Mouse (Mus musculus): ENCODE data around the gene Prok2. TPM values are rescaled to one million over a fixed set of nuclear protein-coding genes. Genes with fewer than 3 reads are reported as not detected.

The Prok2 gene
- total and polyA plus RNA-seq, 2 experiments from 2014 or later = 0.27 to 1.3 TPM

DNA sequence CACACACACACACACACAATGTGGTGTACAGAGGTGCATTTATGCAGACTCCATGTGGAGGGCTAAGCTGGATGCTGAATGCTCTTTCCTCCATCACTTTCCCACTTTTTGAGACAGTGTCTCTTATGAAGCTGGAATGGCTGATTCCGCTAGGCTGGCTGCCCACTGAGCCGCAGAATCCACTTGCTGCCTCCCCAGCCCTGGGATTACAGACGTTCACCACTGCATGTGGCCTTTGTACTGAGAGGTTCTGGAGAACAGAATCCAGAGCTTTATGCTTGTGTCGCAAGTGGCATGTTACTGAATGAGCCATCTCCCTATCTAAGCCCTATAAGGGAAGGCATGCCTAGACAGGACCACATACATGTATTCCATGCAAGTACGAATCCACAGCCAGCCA, 12.9 kb downstream of the Prok2 start:
- ATAC-seq (ENCODE audit: low FRiP score) (no peak), DNase-seq (ENCODE audit: low spot score) (no peak)
- Histone ChIP-seq H3K4me2 (ENCODE audit: low read depth, low read length, poor library complexity, severe bottlenecking) (no peak overlapping the region), H3K9me3 (ENCODE audit: low read length) (no peaks in the 10 kb centered on the region), H3K4me1 (ENCODE audit: insufficient read depth, low read length) (no peaks in the 10 kb centered on the region), H3K27ac (ENCODE audit: low read depth, low read length) (no peak overlapping the region), H3K27me3 (ENCODE audit: insufficient read depth, low read length) (no peaks in the 10 kb centered on the region), H3K9ac (replicated peaks; ENCODE audit: low read length, poor library complexity, severe bottlenecking) (no peak overlapping the region), H3K4me3 (ENCODE audit: low read depth, low read length) (no peak overlapping the region), H3K36me3 (ENCODE audit: insufficient read depth, low read length) (no peaks in the 10 kb centered on the region)
- WGBS = 60% methylated on average over 5 of the region's 5 CpGs
- no peak for TF ChIP-seq CTCF (IDR thresholded peaks at IDR 0.05)

DNA sequence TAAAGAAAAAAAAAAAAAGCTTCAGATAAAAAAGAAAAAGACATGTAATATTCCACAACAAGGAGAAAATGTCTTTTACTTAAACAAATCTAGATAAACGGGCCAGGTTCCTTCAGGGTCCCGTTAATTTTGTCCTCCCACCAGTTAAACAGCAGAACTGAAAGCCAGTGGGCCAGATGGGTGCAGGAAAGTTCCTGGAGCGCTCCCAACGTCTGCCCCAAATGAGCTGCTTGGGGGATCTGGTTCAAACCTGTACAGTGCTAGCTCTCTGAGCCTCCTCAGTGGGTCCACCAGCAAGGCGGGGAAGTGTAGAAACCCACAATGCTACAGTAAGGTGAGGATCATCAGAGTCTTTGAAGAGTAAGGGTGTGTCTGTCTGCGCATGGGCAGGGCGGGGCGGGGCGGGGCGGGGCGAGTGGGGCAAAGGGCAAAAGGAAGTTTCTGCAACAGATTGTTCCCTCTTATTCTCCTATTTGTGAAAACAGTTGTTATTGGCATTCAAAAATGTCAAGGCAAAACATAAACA, 14.6 kb downstream of the Prok2 start:
- Histone ChIP-seq H3K36me3 (ENCODE audit: insufficient read depth, low read length) (no peaks in the 10 kb centered on the region), H3K4me2 (ENCODE audit: low read depth, low read length, poor library complexity, severe bottlenecking) (no peak overlapping the region), H3K4me1 (ENCODE audit: insufficient read depth, low read length) (no peaks in the 10 kb centered on the region), H3K4me3 (ENCODE audit: low read depth, low read length) (no peak overlapping the region), H3K27me3 (ENCODE audit: insufficient read depth, low read length) (no peaks in the 10 kb centered on the region), H3K27ac (ENCODE audit: low read depth, low read length) (no peak overlapping the region), H3K9me3 (ENCODE audit: low read length) (no peaks in the 10 kb centered on the region), H3K9ac (replicated peaks; ENCODE audit: low read length, poor library complexity, severe bottlenecking) (no peak overlapping the region)
- DNase-seq (ENCODE audit: low spot score) (no peak), ATAC-seq (ENCODE audit: low FRiP score) (no peak)
- WGBS = 75% methylated on average over 11 of the region's 11 CpGs
- no peak for TF ChIP-seq CTCF (IDR thresholded peaks at IDR 0.05)

DNA sequence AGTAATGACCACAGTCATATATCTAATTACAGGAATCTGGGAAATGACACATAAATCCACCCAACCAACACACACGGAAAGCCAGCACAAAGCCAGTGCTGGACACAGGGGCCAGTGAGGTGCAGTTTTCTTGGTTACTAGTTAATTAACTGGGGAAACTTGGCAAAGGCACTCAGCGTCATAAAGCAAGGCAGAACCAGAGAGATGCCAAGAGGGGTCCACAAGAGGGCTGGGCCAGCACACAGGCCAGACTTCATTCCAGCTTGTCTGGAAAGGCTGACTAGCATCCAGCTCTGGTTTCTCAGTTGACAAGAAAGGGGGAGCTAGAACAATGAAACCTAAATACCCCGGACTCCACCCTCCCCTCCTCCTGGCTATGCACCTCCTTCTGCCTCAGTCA, 25.7 kb downstream of the Prok2 start:
- H3K4me2 ChIP-seq (ENCODE audit: low read depth, low read length, poor library complexity, severe bottlenecking) = no peak overlapping the region
- no peaks in the 10 kb centered on the region for H3K9me3 ChIP-seq (ENCODE audit: low read length)
- H3K9ac ChIP-seq (replicated peaks; ENCODE audit: low read length, poor library complexity, severe bottlenecking) = no peak overlapping the region
- H3K27ac ChIP-seq (ENCODE audit: low read depth, low read length) = no peak overlapping the region
- H3K27me3 ChIP-seq (ENCODE audit: insufficient read depth, low read length) = no peaks in the 10 kb centered on the region
- DNase-seq (ENCODE audit: low spot score) (no peak), ATAC-seq (ENCODE audit: low FRiP score) (no peak)
- no peaks in the 10 kb centered on the region for H3K36me3 ChIP-seq (ENCODE audit: insufficient read depth, low read length)
- no peak overlapping the region for H3K4me3 ChIP-seq (ENCODE audit: low read depth, low read length)
- WGBS = 53% methylated on average over 3 of the region's 3 CpGs
- no peak for TF ChIP-seq CTCF (IDR thresholded peaks at IDR 0.05)
- H3K4me1 ChIP-seq (ENCODE audit: insufficient read depth, low read length) = 0 out of 2 replicates have a peak, but pooled peaks cover 3% of the 10 kb centered on the region

DNA sequence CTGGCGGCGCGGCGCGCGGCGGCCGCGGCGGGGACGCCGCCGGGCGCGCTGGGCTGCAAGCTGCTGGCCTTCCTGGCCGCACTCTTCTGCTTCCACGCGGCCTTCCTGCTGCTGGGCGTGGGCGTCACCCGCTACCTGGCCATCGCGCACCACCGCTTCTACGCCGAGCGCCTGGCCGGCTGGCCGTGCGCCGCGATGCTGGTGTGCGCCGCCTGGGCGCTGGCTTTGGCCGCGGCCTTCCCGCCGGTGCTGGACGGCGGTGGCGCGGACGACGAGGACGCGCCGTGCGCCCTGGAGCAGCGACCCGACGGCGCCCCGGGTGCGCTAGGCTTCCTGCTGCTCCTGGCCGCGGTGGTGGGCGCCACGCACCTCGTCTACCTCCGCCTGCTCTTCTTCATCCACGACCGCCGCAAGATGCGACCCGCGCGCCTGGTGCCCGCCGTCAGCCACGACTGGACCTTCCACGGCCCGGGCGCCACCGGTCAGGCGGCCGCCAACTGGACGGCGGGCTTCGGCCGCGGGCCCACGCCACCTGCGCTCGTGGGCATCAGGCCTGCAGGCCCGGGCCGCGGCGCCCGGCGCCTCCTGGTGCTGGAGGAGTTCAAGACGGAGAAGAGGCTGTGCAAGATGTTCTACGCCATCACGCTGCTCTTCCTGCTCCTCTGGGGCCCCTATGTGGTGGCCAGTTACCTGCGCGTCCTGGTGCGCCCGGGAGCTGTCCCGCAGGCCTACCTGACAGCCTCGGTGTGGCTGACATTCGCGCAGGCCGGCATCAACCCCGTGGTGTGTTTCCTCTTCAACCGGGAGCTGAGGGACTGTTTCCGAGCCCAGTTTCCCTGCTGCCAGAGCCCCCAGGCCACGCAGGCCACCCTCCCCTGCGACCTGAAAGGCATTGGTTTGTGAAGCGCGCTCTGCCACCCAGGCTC, 33.0 kb downstream of the Prok2 start:
- Histone ChIP-seq H3K4me2 (ENCODE audit: low read depth, low read length, poor library complexity, severe bottlenecking) (peak overlapping the region; percentile 89), H3K27ac (ENCODE audit: low read depth, low read length) (peak overlapping the region; percentile 91), H3K27me3 (ENCODE audit: insufficient read depth, low read length) (no peaks in the 10 kb centered on the region), H3K36me3 (ENCODE audit: insufficient read depth, low read length) (no peaks in the 10 kb centered on the region), H3K9me3 (ENCODE audit: low read length) (no peaks in the 10 kb centered on the region), H3K4me1 (ENCODE audit: insufficient read depth, low read length) (peaks cover 14% of the 10 kb centered on the region), H3K4me3 (ENCODE audit: low read depth, low read length) (peak overlapping the region; percentile 79), H3K9ac (replicated peaks; ENCODE audit: low read length, poor library complexity, severe bottlenecking) (peak overlapping the region; percentile 95)
- 1% methylated on average over 108 of the region's 110 CpGs for WGBS
- ATAC-seq (ENCODE audit: low FRiP score) (peak; percentile 59), DNase-seq (ENCODE audit: low spot score) (no peak)
- no peak; the same call in 1 of the 2 replicates for TF ChIP-seq CTCF (IDR thresholded peaks at IDR 0.05)

DNA sequence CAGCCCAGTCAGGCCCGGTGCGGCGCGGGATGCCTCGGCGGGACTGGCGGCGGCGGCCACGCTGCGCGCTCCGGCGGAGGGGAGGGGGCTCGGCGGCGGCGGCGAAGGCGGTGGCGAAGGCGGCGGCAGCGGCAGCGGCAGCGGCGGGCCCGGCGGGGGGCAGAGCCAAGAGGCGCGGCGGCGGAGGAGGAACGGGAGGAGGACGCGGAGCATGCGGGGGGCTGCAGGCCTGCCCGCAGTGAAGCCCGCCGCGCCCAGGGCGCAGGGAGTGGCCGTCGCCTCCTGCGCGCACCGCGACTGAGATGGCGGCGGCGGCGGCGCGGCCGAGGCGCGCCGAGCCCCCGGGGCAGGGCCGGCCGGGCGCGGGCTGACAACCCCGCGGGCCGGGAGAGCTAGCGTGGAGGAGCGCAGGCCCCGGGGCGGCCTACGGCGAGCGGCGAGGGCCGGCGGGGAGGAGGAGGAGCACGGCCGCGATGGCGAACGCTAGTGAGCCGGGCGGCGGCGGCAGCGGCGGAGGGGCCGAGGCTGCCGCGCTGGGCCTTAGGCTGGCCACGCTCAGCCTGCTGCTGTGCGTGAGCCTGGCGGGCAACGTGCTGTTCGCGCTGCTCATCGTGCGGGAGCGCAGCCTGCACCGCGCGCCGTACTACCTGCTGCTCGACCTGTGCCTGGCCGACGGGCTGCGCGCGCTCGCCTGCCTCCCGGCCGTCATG, 33.8 kb downstream of the Prok2 start, which contains the start of gene Gpr27:
Gene Gpr27, plus strand, starts transcription at position 474 of the 710 bp plus-strand sequence.
- Histone ChIP-seq H3K4me2 (ENCODE audit: low read depth, low read length, poor library complexity, severe bottlenecking) (peak within 1 kb of the TSS; percentile 89), H3K27me3 (ENCODE audit: insufficient read depth, low read length) (no peaks in the 10 kb centered on the region), H3K9me3 (ENCODE audit: low read length) (no peaks in the 10 kb centered on the region), H3K4me1 (ENCODE audit: insufficient read depth, low read length) (peaks cover 14% of the 10 kb centered on the region), H3K4me3 (ENCODE audit: low read depth, low read length) (peak within 1 kb of the TSS; percentile 79), H3K9ac (replicated peaks; ENCODE audit: low read length, poor library complexity, severe bottlenecking) (peak within 1 kb of the TSS; percentile 95), H3K27ac (ENCODE audit: low read depth, low read length) (peak within 1 kb of the TSS; percentile 91), H3K36me3 (ENCODE audit: insufficient read depth, low read length) (no peaks in the 10 kb centered on the region)
- DNase-seq (ENCODE audit: low spot score) (peak; percentile 48), ATAC-seq (ENCODE audit: low FRiP score) (peak; percentile 84)
- no peak for TF ChIP-seq CTCF (IDR thresholded peaks at IDR 0.05)
- WGBS = 0% methylated on average over 22 of the region's 112 CpGs
